Mouse (Mus musculus): ENCODE measurements around the gene Abca8b.

- TF ChIP-seq CTCF (IDR thresholded peaks at IDR 0.05) (no peak), EP300 (IDR thresholded peaks at IDR 0.05) (no peak)
These were observed 85.8 kb downstream of the Abca8b start for GRCm38 (mm10) chr11:109909801-109910200.

All from lung, postnatal 0 days (tissue).